Mouse (Mus musculus) retina, embryonic 14.5 days (tissue): Measurements from ENCODE around the gene Cpne7.

ENCODE experiments used
- DNase-seq: peaks from one replicate; pipeline ENCODE4 v3.0.0-alpha.2; 2015; ENCODE audit warnings: low spot score

Gene Cpne7

GRCm38 (mm10) chr8:123113908-123114469 is 3.2 kb upstream of the Cpne7 start:
- DNase-seq: no peak

- DNase-seq: no peak
These were observed 2.5 kb upstream of the Cpne7 start for GRCm38 (mm10) chr8:123114644-123115043.

GRCm38 (mm10) chr8:123117744-123118143 is 570 bp downstream of the Cpne7 start:
- no peak for DNase-seq

- DNase-seq: no peak
These were observed 4.9 kb downstream of the Cpne7 start for GRCm38 (mm10) chr8:123122059-123122458.

GRCm38 (mm10) chr8:123122670-123123069 is 5.5 kb downstream of the Cpne7 start:
- no peak for DNase-seq

DNA sequence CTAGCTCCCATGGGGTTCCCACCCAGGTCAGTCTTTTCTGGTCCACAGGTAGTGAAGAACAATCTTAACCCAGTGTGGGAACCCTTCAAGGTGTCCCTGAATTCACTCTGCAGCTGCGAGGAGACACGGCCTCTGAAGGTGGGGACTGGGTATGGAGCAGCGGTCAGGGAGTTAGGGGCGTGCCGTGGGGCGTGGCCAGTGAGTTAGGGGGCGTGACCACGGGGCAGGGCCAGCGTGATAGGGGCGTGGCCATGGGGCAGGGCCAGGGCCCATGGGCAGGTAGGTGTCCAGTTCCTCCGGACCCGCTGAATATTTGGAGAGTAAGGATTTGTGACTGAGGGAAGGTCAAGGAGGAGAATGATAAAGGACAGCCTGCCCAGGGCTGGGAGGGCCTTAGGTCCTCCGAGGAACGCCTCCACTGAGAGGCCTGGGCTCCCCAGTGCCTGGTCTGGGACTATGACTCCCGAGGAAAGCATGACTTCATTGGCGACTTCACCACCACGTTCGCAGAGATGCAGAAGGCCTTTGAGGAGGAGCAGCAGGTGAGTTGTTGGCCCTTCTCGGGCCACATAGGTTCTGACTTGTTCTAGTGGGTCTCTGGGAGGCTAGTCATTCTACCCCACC is 9.1 kb downstream of the Cpne7 start:
- DNase-seq: peak; percentile 68

DNA sequence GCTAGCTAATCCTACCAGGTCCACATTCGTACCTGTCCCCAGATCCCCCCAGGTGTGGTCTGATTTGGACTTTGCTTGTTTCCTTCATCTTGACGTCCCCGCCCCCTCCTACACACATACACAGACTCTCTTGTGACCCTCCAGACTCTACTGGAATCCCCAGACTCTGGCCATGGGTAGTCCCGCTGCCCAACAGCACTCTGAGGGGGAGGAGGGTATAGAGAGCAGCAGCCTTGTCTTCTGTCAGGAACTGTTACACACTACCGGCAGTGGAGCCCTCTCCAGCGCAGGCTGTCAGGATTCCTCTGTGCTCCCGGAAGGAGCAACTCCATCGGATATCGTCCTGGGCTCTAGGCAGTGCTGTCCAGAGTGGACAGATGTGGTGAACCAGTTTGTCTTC is 13.9 kb downstream of the Cpne7 start:
- no peak for DNase-seq

GRCm38 (mm10) chr8:123132953-123133352 is 15.8 kb downstream of the Cpne7 start:
- DNase-seq: no peak

GRCm38 (mm10) chr8:123134149-123134713 is 17.1 kb downstream of the Cpne7 start:
- DNase-seq: no peak

GRCm38 (mm10) chr8:123135406-123135805 is 18.2 kb downstream of the Cpne7 start:
- peak; percentile 63 for DNase-seq

- no peak for DNase-seq
These were observed 18.6 kb downstream of the Cpne7 start for GRCm38 (mm10) chr8:123135806-123136205.

- DNase-seq: no peak
These were observed 19.1 kb downstream of the Cpne7 start for GRCm38 (mm10) chr8:123136287-123136686.

DNA sequence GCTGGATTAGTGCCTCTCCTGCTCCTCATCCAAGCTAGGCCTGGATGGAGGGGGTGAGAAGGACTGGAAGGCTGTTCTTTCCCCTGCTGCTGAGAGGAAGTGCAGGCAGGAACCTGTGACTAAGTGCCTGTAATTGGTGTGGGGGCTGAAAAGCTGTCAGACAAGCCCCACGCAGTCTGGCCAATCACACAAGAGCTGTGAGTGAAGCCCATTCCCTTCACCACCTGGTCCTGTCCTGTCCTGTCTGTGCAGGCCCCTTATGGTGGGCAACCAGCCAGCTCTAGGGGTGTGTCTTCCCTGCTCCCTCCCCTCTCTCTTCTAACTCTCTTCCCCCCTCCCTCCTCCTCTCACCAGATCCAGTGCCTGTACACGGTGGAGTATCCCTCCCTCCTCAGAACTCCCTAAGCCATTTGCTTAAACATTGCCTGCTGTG is 20.5 kb downstream of the Cpne7 start:
- peak; percentile 56 for DNase-seq

- DNase-seq: no peak
These were observed 21.6 kb downstream of the Cpne7 start for GRCm38 (mm10) chr8:123138741-123139140.

DNA sequence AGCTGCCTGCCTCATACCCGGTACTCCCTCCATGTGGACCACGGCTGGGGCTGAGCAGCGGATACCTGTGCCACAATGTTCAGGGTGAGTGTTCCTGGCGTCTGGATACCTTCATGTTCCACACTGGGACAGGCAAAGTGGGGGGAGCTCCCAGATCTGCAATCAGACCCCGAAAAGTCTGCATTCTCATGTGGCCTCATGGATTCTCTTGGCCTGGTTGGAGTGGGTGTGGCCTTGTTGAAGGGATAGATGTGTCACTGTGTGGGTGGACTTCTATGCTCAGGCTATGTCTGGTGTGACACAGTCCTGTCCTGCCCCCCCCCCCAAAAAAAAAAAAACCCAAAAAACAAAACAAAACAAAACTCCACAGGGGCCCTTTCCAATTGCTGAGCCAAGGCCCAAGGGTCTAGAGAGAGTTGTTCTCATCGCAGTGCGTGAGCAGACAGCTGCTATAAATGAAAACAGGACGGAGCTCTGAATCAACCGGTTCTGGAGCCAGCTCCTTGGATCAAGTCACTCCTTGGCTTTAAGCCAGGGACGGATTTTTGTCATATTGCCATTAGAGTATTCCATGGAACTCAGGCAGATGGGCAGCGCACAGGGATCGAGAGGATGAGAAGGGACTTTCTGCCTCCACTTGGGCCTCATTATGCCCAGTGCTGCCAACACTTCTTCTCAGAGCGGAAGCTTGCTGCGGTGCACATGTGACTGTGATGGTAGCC is 24.7 kb downstream of the Cpne7 start:
- DNase-seq: no peak

DNA sequence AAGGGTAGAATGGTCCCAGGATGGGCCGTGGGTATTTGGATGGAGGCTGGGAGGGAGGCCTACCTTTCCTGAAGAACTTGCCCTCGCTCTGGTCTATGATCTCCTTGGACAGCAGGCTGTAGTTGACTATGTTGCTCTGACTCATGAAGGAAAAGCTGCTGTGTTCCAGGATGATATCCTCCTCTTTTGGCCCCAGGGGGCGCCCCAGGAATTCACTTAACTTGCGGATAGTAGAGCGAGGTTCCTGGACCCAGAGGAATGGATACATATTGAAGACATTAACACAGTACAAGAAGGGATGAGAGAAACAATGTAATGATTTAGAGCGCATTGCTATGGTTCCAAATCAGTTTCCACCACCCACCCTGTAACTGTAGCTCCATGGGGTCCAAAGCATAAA is 28.1 kb downstream of the Cpne7 start:
- peak; percentile 39 for DNase-seq

DNA sequence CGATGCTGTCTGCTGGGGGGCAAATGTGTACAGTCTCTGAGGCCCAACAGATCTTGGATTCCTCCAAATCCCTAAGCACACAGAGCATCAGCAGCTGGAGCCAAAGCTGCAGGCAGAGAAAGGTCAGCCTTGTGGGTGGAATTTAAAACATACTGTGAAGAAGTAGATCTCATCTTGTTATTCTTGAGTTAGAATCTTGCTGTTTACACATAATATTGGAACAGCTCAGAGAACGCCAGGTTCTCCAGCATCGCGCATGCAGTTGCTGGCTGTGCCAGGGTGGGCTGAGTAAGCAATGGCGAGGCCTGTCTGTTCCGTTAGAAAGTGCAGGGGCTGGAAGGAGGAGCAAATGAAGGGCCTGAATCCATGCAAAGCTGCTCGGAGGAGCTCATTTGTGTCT is 29.2 kb downstream of the Cpne7 start:
- no peak for DNase-seq

DNA sequence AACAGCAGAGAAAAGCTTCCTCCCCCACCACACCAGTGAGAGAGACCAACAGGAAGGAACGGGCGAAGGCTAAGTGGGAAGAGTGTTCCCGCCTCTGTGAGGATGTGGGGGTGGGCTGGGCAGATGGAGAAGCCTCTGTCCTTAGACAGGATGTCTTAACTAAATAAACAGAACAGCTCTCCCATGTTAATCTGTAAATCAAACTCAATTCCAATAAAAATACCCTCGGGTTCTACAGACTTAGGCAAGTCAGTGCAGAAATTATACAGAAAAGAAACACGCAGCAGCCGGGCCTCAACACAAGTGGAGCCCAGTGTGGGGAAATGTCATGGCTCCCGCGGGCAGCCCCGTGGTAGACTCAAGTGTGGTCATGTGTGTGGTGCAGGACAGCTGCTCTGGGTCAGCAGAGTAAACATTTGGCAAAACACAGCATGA is 33.6 kb downstream of the Cpne7 start:
- no peak for DNase-seq

GRCm38 (mm10) chr8:123155177-123155576 is 38.0 kb downstream of the Cpne7 start:
- DNase-seq: peak; percentile 24

DNA sequence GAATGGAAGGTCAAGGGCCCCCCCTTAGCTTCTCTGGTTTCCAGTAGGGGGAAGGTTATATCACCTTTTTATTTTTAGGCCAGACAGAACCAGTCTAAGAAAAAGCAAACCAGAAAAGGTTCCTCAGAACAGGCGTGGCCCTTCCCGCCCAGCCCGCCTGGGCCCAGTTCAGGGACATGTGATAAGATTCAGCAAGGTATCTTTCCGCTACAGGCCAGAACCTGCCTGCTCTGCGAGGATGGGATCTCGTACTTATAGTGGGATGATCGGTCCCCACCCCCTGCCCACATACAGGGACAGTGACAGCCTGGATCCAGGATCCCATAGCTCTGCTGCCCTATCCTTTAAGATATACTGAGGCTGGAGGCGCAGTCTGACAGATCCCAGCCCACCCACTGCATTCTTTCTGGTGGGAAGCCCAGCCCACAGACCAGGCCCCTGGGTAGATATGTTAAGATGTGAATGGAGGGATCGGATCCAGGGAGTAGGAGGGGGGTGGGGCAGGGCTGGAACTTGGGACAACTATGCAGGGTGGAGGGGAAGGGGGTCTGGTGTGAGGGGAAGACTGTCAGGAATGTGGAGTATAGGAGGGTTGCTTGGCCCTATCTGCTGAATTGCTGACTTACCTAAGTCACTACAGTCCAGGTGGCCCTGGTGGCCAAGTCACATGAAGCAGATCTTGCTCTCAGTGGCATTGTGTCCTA is 39.0 kb downstream of the Cpne7 start:
- DNase-seq: no peak

DNA sequence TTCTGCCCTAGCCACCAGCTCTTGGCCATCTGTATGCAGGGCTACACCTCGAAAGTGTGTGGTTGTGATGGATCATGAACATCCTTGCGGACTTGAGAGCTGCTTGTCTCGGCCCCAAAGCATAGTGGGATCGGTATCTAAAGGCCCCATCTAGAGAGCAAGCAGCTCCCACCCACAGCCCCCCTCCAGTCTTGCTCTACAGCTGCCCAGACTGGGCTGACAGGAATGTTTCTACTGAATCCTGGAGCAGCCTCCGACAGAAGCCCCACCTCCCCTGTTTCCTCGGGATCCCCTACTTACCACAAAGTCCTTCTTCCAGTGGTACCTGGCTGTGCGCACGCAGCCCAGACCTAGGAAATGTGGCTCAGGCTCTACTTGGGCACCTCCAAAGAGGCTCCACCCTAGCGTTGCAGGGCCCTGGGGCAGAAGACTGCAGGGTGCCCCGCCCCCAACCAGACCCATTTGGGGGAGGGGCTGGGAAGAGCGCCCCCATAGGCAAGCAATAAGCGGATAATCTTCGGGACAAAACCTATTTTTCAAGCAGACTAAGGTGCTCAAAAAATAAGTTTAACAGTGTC is 40.8 kb downstream of the Cpne7 start, which contains the start of gene Sult5a1:
Gene Sult5a1, minus strand, starts transcription at position 428 of the 578 bp plus-strand sequence.
- DNase-seq: peak; percentile 21

DNA sequence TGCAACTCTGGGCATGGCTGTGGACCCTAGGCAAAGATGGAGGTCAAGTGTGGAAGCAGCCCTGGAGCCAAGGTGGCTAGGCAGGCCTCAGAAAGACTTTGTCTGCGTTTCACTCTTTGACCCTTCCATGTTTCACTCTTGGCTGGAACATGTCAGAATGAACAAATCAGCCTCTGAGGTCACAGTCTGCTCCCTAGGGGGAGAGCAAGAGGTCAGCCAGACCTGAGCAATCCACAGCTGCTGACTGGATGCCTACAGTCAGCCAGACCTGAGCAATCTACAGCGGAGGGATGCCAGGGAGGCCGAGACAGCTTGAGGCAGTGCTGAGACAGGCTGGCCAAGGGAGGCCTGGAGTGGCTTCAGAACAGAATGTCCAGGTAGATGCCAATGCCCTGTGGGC is 64.2 kb downstream of the Cpne7 start:
- peak; percentile 49 for DNase-seq
